Mouse (Mus musculus) frontal cortex, adult (tissue): Measurements from ENCODE around the gene Pafah1b3.

Experiments used
- ATAC-seq: cut with Nextera tagmentation; 2 replicates; pipeline ENCODE4 v1.9.2; 2017; ENCODE audit warnings: mild to moderate bottlenecking, moderate library complexity, mixed read lengths; ENCODE audit not compliant: low TSS enrichment

Gene Pafah1b3

DNA sequence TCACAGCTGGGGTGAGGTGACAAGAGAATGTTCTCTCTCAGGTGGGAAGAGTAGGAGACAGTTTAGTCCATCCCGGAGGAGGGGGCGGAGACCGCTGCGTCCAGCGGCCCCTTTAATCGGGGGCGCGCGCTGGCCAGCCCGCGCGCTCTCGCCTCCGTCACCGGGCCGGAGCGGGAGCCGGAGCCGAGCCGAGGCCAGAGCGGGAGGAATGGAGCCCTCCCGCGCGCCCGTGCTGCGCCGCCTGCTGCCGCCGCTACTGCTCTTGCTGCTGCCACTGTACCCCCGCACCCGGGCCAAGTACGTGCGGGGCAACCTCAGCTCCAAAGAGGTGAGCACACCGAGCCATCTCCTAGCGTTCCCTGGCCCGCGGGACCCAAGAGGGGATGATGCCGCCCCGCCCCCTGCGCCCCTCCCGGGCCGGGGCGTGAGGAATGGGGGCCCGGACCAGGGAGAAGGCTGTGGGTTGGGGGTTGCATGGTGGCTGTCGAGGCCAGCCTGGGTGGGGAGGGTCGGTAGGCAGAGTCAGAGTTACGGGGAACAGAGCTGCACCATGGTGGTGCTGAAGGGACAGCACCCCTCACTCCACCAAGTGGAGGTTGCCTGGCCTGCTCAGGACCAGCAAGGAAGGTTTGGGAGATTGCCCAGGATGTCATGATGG lies 8.3 kb upstream of the Pafah1b3 start, which contains the start of gene Tmem145:
Gene Tmem145 (plus strand): TSS at position 151 of the 658 bp plus-strand sequence.
- peak; percentile 74; the same call in 1 of the 2 replicates for ATAC-seq

DNA sequence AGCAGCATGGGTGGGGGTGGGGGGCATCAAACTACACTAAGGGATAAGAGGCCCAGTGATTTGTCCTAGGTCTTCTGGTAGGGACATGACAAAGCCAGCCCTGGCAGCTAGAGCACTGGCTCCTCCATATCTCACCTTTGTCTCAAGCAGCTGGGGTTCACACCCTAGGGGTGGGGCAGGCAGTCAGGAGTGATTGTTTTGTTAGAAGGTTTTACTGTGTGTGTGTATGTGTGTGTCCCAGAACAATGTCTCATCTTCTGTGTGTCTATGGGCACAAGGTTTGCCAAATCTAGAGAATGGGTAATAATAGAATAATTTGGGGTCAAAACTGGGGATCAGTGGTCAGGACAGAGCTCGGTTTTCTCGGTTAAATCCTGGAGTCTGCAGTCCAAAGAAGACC lies 7.7 kb upstream of the Pafah1b3 start:
- no peak for ATAC-seq

DNA sequence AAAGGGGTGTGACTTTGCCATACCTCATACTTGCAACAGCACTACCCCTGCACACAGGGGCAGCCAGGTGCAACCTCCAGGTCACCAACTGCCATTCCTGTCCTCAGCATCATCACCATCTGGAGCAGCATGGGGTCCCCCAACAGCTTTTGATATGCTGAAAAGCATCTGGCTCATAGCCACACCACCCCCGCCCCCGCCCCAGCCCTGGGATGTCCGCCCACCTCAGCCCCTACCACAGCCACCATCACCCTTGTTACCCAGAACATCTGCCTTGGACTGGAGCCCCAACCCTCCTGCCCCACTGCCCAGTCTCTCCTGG lies 5.9 kb upstream of the Pafah1b3 start:
- ATAC-seq = no peak

DNA sequence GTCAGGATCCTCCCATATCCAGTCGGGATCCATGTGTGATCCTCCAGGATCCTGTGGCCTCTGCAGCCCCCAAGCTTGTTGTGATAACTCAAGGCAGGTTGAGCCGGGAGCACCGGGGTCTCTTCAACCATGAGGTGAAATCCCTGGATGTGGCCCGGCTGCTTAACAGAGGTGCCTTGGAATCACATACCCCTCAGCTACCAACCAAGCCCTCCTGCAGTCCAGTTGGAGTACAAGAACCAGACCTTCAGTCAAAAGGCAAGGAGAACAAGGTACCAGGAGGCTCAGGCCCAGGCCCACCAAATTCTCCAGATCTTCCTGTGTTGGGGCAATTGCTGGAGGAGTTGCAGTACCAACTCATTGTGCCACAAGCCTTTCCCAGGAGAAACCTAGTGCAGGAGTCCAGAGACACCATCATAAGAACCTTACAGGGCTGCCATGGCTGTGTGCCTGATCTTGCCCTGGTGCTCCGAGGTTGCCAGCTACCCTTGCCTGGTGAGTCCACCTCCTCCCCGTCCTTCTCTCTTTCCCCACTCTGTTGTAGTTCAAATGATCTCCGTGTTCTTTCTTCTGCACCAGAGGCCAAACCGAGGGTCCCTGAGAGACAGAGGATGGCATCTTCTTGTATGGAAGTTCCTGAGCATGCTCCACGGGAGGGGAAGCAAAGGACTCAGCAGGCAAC lies 5.4 kb upstream of the Pafah1b3 start:
- no peak for ATAC-seq

DNA sequence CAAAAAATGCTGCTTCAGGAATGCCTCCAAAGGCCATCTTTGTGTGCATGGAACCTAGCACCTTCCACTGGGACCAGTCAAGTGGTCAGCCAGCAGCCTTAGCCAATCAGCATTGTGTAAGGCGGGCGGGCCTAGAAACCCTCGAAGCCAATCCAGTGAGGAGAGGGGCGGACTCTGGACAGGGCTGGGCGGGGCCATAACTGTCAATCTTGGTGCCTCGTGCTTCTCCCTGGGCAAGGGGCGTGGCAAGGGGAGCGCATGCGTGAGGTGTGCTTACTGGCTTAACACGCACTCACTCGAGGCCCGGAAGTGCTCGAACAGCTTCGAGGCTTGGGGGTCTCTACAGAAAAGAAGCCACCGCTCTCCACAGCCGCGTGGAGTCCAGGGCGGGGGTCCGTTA lies 3.3 kb upstream of the Pafah1b3 start, which contains the start of gene Prr19:
Gene Prr19 (plus strand): TSS at position 349 of the 400 bp plus-strand sequence.
- ATAC-seq = no peak

DNA sequence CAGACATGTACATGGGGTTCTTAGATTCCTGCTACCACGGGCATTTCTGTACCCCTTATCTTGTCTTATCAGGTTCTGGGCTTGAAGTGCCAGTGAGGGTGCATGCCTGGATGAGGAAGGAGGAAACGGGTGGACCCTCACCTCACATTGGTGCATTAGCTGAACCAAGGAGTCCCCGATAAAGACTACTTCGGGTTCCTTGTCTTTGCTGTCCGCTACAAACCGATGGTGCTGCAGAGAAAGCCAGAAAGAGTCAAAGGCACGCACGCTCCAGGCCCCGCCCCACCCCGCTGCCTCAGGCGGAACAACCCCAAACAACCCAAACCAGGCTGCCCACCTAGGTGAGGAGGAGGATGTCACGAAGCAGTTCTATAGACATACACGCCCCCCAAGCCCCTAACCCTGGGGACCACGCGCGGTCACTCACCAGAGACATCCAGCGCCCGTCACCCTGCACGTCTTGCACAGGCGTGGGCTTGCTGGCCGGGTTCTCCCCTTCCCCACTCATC lies 787 bp downstream of the Pafah1b3 start:
- peak; percentile 15; the same call in 1 of the 2 replicates for ATAC-seq

DNA sequence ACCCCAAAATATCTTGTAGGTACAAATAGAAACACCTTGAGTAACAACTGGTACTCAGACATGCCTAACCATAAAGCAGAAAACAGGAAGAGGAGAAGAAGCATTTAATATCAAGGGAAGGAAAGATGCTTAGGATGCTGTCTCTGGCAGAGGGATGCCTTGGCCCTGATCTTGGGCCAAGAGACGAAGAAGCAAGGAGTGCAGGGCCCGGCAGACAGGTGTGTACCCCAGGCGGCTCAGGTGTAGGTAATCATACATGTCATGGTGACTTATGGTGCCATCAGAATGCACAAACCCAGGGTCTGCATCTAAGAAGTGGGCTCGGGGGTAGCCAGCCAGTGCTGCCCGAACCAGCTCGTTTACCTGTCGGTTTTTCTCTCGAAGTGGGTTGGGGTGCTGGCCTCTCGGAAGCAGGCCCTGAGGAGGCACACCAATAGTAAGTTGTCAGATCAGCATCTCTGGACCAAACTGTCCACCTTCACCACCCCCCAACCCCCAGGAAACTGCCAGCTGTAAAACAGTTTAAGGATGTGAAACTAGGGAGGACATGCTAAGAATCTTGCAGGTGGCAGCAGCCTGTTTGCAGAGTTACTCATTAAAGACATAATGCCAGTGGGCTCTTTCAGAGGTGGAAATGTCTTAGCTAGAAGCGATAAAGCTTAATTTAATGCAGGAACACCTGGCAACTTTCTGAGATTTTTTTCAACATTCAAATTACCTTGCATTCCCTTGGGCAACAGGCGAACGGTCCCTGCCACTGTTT lies 2.6 kb downstream of the Pafah1b3 start:
- ATAC-seq = no peak

DNA sequence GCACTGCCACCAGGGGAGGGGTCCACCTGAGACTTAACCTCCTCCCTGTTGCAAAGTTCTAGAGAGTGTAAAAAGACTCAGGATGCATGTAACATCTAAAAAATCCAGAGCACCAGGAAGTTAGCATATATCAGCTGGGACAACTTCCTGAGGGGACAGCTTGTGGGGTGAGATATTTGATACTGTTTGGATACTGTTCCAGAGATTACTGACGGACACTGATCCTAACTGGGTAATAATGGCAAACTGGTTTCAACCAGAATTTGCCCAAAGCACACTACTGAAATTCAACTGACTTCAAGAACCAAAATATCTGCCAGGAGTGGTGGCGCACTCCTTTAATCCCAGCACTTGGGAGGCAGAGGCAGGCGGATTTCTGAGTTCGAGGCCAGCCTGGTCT lies 3.3 kb downstream of the Pafah1b3 start:
- no peak for ATAC-seq

DNA sequence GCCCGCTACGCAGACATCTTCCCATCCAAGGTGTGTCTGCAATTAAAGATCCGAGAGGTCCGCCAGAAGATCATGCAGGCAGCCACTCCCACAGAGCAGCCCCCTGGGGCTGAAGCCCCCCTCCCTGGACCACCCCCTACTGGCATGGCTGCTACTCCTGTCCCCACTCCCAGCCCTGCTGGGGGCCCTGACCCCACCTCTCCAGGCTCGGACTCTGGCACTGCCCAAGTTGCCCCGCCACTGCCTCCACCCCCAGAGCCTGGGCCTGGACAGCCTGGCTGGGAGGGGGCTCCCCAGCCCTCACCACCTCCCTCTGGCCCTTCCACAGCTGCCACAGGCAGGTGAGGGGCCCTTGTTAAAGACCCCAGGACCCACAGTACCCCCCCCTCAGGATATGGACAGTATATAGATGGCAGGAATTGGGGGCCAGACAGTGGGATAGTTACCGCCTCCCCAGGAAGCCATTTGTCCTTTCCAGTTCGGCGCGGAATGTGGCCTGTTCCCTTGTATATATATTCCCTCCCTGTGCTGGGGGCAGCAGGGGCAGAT lies 4.5 kb downstream of the Pafah1b3 start:
- no peak for ATAC-seq

DNA sequence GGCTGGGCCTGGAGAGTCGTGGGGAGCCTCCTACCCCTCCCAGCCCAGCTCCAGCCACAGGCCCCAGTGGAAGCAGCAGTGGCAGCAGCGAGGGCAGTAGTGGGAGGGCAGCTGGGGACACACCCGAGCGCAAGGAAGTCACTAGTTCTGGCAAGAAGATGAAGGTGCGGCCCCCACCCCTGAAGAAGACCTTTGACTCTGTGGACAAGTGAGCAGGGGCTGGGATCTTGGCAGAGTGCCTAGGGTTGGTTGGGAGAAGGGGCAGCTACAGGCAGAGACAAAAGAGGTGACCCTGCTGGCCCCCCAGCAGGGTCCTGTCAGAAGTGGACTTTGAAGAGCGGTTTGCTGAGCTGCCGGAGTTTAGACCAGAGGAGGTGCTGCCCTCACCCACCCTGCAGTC lies 5.7 kb downstream of the Pafah1b3 start:
- ATAC-seq = no peak

DNA sequence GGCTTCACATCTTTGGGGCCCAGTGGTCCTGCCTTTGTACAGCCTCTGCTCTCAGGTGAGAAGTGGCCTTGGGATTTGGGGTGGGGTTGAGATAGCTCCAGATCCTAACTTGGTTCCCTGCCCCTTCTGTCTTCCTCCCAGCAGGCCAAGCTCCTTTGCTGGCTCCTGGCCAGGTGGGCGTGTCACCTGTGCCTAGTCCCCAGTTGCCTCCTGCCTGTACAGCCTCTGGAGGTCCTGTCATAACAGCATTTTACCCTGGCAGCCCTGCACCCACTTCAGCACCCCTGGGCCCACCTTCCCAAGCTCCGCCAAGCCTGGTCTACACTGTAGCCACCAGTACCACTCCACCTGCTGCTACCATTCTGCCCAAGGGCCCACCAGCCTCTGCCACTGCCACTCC lies 6.9 kb downstream of the Pafah1b3 start:
- no peak for ATAC-seq

DNA sequence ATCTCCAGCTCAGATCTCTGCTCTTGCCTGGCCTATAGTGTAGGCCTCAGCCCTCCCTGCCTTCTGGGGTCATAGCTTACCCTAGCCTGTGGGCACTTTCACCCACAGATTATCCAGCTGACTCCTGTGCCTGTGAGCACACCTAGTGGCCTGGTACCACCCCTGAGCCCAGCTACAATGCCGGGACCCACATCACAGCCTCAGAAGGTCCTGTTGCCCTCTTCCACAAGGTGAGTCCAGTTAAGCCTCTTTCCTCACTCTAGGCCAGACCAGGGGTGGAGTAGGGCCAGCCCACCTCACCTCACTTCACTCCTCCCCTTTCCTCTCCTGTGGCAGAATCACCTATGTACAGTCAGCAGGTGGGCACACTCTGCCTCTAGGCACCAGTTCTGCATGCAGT lies 7.3 kb downstream of the Pafah1b3 start:
- no peak for ATAC-seq

DNA sequence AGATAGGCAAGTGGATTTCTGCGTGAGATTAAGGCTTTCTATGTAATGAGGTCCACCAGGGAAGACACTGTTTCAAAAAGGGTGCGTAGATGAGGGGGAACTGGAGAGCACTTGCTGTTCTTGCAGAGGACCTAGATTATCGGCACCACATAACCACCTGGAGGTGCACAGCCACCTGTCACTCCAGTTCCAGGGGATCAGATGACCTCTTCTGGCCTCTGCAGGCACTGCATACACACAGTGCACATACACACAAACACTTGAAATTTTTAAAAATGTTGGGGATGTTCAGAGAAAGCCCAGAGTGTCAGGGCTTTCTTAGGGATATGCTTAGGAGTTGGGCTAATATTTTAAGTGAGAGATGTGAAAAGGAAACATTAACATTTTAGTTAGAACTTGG lies 7.9 kb downstream of the Pafah1b3 start:
- no peak for ATAC-seq

DNA sequence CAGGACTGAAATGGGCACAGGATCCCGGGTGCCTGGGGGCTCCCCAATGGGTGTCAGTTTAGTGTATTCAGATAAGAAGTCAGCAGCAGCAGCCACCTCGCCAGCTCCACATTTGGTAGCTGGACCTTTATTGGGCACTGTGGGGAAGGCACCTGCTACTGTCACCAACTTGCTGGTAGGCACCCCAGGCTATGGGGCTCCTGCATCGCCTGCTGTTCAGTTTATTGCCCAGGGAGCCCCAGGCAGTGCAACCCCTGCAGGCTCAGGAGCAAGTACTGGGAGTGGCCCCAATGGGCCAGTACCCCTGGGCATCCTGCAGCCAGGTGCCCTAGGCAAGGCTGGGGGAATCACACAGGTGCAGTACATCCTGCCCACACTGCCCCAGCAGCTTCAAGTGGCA lies 9.1 kb downstream of the Pafah1b3 start:
- no peak for ATAC-seq

DNA sequence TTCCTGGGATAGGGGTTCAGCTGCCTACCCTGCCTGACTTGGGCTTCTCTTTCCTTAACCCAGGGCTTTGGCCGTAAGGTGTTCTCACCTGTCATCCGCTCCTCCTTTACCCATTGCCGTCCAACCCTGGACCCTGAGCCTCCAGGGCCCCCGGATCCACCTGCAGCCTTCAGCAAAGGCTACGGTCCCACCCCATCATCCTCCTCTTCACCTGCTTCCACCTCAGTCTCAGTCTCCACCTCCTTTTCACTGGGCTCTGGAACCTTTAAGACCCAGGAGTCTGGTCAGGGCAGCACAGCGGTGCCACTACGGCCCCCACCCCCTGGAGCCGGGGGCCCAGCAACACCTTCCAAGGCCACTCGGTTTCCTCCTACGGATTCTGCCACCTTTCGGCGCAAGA lies 9.8 kb downstream of the Pafah1b3 start:
- no peak for ATAC-seq

DNA sequence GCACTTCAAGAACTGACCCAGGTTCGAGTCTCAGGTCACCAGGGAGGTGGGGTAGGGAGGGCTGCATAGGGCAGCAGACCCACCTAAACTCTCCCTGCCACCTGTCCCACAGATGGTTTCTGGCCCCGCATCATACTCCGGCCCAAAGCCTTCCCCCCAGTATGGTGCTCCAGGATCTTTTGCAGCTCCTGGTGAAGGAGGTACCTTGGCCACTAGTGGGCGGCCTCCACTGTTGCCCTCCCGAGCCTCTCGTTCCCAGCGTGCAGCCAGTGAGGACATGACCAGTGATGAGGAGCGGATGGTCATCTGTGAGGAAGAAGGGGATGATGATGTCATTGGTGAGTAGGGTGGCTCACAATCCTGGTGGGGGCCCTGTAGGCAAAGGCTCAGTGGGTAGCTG lies 10.8 kb downstream of the Pafah1b3 start:
- ATAC-seq = no peak

DNA sequence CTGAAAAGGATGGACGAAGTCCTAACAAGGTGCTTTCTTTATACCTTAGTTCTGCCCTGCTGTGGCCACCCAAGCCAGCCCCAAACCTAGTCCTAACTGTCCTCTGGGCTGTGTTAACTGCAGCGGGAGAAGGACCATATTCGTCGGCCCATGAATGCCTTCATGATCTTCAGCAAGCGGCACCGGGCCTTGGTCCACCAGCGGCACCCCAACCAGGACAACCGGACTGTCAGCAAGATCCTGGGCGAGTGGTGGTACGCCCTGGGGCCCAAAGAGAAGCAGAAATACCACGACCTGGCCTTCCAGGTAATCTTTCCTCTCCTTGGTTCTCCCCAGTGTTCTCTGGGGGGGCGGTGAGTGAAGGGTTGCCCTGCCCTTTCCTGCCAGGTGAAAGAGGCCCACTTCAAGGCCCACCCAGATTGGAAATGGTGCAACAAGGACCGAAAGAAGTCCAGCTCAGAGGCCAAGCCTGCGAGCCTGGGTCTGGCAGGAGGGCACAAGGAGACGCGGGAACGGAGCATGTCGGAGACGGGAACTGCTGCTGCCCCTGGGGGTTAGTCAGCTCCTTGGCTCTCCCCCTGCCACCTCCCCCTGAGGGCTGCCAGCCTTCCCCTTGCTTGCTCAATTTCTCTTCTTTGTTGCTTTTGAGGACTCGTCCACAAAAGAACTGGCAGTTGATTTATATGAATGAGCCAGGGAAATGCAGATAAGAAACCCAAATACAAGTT lies 12.1 kb downstream of the Pafah1b3 start:
- no peak for ATAC-seq

DNA sequence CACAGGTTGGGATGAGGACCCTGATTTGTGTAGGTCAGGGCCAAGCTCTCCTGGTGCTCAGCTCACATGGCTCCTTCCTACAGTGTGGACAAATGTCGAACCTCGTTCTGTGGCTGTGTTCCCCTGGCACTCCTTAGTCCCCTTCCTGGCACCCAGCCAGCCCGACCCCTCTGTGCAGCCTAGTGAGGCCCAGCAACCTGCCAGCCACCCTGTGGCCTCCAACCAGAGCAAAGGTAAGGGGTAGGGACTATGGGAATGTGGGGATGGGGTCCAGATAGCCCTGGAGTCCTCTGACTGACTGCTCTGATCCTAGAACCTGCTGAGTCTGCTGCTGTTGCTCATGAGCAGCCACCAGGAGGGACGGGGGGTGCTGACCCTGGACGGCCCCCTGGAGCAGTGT lies 13.0 kb downstream of the Pafah1b3 start:
- no peak for ATAC-seq

DNA sequence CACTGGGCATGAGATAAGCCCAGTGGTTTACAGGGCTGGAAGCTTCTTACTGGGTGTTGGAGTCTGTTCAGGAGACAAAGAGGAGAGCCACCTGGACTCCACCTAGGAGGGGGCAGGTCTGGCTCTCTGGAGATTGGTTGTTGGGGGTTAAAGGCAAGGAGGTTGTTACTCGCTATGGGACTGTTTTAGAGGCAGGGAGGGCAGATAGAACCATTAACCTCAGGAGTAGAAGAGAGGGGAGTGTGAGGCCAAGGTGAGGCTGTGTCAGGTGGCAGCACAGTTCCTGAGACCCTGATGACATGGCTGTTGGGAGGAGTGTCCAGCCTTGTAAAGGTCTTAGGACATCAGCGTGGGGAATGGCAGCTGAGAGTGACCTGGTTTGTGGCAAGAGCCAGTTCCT lies 13.6 kb downstream of the Pafah1b3 start:
- ATAC-seq = no peak

DNA sequence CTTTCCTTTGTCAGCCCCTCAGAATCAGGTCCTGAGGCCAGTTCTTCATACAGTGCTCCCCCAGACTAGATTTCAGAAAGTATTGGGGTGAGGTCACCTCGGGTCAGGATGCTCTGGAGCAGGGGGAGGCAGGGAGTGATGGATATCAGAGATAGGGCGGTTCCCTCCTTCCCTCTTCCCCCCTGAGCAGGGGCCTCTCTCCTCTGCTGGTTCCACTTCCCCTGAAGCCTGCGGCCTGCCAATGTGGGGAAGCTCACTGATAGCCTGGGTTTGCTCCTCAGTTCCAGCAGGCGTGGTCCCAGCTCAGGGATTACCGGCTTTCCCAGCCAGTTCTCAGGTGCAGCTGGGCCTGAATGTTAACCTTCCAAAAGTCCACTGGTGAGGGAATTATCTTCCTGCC lies 14.1 kb downstream of the Pafah1b3 start:
- ATAC-seq = no peak

DNA sequence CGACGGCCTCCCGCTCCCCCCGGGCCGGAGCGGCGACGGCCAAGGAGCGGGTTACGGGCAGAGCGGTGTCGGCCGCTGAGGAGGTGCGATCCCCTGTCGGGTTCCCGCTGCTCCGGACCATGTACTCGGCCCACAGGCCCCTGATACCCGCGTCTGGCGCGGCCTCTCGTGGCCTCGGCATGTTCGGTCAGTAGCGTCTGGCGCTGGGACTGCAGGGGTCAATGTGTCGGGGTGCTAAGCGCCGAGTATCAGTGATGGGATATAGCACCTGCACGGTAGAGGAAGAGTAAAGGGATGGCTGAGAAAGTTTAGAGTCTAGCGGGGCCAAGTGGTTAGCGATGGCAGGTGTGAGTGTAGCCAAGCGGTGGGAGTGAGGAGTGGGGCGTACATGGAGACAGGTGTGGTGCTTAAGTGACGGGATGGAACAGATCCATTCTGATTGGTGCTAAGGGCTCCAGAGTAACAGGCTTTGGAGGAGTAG lies 15.0 kb downstream of the Pafah1b3 start:
- ATAC-seq = no peak
